Mouse (Mus musculus) fat pad, adult 2 months (tissue): ENCODE measurements around the gene Sorcs2.

Experiments used
- DNase-seq: peaks from one replicate; pipeline ENCODE4 v3.0.0-alpha.2; 2011; ENCODE audit warnings: low read depth, low spot score; ENCODE audit errors: extremely low read depth

The Sorcs2 gene

DNA sequence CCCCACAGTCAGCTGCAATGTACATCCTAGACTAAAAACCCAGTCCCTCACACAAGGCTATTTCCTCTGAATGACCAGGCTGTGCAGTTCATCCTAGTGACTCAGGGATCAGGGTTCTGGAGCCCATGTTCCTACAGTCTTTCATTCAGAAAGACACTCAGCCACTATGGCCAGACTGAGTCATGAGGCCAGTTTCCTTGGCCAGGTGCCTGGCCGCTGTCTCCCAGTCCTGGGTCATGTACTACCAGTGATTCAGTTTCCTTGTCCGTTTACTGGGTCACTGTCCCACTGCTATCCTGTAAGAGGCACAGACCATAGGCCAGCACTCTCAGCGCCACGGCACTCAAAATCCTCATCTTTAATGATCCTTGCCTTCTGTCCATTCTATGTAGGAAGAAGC lies 209.6 kb downstream of the Sorcs2 start:
- DNase-seq: no peak

DNA sequence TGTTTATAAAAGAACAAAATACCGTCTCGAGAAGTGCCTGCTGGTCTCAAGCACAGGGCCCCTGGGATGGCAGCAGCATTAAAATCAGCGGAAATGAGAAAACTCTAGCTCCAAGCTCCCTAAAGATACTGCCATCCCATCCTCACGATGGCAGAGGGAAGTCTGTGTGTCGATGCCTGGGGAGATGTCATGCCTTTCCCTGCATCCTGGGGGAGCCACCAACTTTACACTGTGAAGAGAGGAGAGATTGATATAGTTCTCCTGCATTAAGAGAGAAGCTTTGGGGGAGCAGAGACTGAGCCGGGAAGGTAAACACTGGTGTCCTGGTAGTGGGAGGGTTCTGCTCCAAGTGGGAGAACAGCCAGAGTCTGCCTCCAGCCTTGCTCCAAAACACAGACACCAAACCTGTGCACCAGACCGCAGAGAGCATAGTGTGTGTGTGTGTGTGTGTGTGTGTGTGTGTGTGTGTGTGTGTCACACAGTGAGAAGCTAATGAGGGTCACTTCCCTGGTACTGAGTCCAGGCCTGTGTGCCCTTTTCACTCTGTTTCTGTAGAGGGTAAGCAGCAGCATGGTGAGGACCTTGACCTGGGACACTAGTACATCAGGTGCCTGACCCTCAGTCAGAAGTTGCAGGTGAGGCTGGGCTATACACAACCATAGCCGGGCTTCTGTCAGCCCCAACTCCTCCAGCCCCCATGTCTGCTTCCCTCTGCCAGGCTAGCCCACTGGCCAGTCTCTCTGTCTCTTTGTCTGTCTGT lies 211.5 kb downstream of the Sorcs2 start:
- DNase-seq: no peak

DNA sequence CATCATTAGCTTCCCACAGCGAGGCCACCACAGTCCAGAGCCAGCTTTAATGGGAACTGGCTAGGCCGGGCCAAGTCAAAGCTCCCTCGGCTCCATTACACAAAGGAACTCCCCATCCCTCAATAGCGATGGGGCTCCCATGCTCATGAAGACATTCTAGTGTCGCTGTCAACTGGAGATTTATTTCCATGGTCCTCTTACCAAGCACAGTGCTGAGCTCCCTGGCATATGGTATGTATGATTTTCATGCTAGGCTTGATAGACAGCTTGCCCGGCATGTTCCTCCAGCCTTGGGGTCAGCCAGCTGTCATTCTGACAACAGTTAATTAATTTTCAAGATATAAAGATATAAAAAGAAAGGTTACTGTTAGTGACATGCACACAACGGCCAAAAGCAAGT lies 215.6 kb downstream of the Sorcs2 start:
- no peak for DNase-seq

DNA sequence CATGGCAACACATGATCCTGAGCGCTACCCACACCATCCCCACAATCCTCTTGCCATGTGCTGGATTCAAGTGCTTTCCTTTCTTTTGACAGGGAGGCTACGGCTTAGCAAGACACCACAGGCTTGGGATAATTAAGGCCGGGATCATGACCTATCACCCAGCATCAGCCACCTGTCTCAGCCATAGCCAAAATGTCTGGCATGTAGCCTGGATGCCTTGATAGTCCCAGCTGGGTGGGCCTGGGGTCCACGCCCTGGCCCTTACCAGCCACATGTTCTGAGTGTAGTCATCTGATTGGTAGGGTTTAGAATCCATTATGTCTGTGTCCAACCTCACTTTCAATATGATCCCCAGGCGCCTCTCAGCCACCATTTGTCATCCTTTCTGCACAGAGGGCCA lies 218.2 kb downstream of the Sorcs2 start:
- no peak for DNase-seq

DNA sequence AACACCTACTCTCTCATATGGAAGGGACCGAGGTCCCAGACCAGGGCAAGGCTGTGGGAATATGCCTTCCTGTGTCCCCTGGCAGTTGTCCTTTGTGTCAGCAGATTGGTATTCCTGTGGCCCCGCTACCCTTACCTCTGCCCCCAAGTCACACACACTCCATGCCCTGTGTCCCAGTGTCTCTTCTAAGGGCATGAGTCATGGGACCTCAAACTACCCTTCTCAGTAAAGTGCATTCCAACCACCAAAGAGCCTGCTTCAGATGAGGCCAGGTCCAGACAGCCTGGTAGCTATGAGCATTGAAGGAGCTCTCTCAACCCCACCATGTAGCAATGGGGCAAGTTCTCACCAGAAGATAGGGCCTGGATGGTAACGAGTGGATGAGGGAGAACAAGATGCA lies 219.2 kb downstream of the Sorcs2 start:
- DNase-seq: no peak

DNA sequence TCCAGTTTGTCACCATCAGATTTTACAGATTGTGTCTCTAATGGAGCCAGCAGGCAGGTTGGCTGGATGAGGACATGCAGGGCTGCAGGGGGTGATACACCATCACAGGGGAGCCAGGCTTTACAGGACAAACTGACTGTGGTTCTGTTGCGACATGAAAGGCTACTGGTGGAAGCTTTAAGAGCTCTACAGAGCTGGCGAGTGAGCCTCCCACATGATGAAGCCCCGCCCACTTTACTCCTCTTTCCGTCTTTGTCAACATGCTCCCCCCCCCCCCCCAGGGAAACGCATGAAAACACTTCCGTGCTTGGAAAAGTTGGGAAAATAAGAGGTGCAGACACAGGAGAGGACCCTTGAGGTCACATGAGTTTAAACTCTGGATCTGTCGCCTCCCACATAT lies 219.7 kb downstream of the Sorcs2 start:
- DNase-seq: no peak

DNA sequence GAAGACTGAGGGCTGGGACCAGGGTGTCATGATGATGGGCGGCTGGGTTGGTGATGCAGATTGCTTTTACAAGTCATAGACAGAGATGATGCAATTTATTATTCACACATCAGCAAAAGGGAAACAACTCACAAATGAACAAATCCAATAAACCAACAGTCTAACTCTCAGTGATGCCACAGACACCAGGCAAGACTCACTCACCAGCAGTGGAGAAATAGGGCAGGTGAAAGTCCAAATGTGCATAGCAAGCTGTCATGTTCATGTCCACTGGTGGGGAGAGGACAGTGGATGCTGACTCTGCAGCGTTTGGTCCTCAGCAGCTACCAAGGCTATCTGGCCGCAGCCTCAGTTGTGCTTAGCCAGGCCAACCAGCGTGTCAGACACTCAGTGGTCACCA lies 221.1 kb downstream of the Sorcs2 start:
- DNase-seq: no peak

DNA sequence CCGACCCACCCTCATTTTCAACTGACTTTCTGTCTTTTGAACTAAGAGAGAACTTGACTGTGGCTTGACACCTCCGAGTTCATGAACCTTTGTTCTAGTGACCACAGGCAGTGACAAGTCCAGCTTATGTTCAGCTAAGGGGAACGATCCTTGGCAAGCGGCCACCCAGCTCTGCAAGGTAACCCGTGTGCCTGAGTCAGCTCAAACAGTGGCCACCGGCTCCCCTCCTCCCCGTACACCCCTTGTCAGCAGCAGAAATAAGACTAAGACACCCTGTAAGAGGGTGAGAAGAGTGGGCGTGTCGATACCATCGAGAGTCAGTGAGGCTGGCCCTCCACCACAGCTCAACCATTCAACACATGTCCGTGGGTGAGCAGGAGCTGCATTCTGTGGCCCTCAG lies 221.5 kb downstream of the Sorcs2 start:
- DNase-seq: no peak

DNA sequence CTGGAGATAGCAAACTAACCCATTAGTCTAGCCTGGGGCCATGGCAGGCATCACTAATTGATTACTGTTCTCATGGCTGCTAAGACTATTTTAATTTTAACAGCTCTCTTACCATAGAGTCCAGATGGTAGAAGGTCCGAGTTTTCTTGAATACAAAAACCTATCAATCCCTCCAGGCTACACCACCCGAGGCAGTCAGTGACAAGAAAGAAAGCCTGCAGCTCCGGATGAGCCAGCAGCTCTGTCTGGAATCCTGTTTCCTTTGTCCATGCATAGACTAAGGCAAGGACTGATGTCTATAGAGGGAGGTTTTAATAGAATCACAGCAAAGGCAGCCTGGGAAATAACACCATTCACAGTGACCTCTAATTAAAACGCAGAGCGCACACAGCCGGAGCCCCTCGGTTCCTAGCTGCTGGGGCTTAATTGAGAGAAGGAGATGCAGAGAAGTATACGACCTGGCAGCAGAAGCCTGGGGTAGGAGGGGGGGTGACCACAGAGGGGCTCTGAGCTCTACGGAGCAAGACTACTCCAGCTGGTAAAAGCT lies 223.3 kb downstream of the Sorcs2 start:
- DNase-seq: no peak

DNA sequence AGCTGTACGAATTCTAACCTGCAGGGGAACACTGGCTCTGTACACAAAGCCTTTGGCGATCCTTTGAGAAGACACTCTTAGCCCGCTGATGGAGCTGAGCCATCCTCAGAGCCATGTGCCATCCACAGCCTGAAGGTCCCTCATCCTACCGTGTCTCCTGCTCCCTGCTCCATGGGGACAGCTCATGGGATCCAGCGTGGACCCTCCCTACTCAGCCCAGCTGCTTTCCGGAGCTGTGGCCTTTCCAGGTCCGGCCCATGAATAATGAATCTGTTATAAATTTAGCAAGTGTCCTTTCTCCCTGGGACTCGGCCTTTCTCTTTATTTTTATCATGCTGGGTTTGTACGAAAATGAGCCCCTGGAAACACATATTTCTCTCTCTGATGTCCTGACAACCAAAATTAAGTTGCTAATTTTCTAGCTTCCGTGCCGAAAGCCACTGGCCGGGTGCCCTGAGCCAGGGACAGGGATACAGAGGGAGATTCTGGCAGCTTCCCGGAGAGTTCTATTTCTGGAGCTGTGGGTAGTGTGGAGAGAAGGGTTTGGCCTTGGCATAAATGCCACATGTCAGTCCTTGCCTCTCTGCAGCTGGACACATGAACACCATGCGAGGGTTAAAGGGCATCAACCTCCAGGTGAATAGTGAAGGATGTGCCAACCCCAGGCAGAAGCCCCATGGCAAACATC lies 228.8 kb downstream of the Sorcs2 start:
- DNase-seq: no peak

DNA sequence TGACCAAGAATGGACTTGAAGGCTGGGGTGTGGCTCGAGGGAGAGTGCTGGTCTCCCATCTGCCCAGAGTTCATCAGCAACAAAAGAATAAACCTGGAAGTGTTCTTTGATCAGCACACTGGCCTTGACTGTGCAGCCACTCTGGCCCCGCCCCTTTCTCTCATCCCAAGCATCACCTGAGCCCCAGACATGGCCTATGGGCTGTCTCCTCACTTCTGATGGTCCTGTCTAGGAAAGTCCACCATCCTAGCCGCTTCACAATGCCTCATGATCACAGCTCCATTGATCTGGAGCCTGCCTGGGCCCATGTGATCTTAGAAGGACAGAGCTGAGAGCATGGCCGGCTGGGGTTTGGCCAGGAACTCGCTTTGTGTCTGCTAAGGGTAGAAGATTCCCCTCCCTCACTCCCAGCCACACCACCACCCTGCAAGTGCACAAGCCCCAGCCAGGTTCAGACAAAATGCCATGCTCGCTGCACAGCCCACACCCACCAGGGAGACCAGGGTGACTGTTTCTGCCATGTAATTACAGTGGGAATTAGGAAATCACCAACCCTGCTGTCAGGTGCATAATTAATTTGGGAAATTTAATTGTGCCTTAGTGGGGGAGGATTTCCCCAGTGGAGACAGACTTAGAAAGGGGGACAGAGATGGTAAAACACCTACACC lies 231.5 kb downstream of the Sorcs2 start:
- DNase-seq: no peak

DNA sequence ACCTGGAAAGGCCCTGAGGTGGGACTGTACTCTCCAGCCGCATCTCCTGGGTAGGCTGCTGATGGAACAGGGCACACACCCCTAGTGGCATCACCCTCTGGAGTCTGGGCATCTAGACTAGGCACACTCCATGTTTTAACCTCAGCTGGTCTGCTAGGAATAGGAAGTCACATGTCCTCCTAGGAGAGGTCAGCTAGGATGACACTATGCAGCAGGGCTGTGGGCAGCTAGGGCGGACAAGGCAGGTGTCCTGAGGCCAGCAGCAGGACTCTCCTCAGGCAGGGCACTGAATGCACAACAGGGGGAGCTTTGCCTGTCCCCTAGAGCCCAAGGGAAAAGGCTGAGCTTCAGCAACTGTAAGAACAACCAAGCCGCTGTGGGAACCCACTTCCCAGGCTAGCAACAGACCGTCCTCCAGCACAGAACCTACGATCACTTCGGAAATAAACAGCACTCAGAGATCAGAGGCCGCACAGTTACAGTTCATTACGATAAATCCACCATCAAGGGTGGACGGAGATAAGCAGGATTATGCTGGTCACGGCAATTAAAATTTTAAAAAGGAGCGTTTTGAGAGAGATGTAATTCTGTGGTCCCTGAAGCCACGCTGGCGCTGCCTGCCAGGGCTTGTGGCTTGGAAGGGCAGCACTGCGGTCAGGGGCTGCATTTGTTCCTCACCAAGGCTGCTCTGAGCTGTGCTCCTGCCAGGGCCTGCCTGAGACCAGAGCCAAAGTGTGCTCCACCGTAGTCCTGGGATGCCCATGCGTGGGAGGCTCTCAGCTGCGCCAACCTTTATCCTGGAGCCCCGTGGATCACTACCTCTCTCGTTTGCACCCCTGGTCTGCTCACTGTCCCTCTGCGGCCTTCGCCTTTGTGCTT lies 232.3 kb downstream of the Sorcs2 start:
- DNase-seq: no peak

DNA sequence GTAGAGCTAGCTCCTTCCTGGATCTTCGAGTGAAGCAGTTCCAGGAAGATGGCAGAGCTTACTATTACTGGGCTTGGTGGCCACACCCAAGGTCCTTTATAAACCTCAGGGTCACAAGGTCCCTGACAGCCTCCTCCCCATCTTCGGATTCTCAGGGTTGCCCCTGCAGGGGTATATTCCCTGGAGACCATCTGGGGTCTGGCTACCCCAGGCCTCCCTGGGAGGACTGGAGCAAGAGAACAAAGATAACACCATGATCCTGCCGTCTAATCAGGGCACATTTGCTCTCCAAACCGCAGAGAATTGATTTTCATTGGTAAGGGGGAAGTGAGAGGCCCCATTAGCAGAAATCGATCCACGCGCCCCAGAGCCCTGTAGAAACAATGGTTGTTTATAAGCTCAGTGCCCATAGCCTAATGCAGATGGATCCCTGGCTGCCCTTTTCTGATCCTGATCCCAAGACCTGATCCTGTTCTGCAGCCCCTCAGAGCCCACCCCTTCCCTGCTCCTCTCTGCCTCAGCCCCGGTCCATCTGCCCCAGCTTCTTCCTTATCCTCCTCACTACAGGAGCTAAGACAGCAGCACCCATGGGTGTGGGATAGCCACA lies 243.0 kb downstream of the Sorcs2 start:
- DNase-seq: no peak

DNA sequence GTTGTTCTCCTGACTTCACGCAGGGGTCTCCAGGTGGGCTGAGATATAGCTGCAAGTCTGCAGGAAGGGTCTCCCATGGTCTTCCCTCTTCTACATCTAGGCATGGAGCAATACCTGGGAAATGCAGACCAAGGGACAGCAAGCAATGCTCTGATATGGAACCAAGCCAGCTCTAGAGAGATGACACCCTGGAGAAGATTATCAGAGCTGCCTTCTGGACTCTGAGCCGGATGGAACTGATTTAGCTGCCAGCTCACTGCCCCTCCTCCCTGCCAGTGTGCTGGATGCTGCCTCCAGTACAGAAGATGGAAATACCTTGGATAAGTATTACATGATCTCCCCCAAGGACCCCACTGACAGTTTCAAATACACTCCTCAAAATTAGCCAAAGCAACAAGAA lies 244.7 kb downstream of the Sorcs2 start:
- DNase-seq: no peak

DNA sequence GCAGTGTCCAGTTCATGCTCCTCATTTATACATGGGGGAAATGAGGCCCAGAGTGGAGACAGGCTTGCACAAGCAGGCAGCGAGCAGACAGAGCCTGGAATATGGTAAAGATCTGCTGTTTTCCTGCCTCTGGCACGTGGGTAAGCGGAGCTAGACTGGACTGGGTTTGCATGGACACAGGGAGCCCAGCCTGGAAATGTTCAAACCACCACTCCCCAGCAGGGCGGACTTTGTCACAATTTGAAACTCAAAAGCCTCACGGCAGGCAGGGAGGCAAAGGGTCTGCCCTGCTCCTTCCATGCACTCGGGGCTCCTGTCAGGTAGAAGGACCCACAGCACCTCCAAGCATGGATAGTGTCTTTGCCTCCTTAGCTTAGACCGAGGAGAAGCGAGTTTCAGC lies 246.9 kb downstream of the Sorcs2 start:
- no peak for DNase-seq

DNA sequence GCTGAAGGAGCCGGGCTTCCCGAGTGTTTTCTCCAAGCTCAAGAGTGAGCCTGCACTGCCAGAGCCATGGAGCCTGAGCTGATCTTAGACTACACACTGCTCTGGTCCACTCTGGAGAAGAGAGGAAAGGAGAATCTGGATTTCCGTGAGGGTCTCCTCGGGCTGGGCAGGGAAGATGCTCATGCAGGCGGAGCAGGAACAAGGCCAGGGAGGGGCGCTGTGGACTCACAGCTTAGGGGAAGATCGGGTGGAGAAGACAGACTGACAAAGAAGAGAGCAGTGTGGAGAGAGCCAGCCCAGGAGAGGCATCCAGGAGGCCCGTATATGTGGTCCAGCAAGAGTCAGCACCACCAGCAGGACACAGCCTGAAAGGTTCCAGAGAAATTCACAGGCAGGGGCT lies 248.8 kb downstream of the Sorcs2 start:
- no peak for DNase-seq

DNA sequence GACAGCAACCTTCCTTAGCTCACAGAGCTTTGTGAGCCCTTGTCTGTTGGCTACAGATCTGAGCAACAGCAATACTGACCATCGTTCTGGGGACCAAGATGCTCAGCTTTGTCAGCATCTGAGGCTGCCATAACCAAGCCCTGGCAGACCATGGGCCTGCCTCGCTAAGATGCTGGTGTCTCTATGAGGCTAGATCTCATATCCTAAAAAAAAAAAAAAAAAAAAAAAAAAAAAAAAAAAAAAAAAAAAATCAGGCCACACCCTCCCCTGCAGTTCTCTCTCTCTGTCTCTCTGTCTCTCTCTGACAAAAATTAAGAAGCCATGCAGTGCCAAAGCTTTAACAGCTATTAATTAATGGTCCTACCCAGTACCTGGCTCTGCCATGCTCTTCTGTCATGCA lies 251.3 kb downstream of the Sorcs2 start:
- no peak for DNase-seq

DNA sequence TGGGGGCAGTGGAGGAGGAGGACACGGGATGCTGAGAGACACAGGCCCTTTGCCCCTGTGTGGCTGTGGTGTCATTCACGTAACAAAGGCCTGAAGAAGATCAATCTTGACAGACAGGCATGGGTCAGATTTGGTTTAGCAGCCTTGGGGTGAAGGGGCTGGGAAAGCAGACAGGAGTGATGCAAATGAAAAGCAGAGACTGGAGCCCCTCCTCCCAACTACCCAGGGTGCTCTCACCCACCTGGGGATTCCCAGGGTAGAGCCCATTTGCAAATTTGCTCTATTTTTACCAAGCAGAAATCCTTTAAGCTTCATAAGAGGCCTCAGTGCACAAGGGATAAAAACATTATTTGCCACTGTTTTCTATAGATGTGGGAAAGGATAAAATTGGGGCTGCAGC lies 253.4 kb downstream of the Sorcs2 start:
- DNase-seq: no peak

DNA sequence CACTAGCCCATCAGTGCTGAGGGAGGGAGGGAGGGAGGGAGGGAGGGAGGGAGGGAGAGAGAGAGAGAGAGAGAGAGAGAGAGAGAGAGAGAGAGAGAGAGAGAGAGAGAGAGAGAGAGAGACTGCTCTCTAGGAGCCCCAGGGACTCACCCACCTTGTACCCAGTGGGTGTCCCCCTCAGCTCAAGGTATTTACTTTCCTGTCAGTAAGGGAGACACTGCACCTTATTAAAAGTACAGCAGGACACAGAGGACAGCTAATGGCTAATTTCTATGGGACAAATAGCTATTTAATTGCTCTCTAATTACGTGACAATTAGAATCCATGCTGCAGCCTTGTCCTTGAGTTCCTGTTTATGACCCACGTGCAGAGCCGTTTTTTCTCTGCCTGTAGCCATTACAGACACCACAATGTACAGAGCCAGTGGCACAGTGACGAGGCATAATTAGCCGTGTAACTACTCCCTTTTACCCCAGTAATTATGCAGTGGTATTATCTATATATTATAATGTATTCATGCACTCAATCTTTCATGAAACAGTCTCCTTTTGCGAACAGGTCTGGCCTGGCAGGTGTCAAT lies 256.2 kb downstream of the Sorcs2 start:
- DNase-seq: no peak

DNA sequence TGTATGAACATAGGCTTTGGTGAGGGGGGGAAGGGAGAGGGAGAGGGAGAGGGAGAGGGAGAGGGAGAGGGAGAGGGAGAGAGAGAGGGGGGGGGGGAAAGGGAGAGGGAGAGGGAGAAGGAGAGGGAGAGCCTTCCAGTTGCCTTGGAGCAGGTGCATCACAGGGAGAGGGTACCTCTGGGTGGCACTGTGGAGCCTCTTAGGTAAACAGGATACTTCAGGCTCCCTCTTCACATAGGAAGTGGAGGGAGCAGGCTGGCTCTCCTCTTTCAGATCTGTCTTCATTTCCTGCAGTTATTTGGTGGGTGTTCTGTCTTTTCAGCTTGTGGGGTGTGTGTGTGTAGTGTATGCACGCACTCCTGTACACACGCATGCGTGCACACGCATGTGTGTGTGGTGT lies 256.8 kb downstream of the Sorcs2 start:
- no peak for DNase-seq
